Mouse (Mus musculus): ENCODE data around the gene Ankrd2.

GRCm38 (mm10) chr19:42015001-42015400 lies 20.8 kb upstream of the Ankrd2 start:
- no peak for TF ChIP-seq CTCF (IDR thresholded peaks at IDR 0.05; ENCODE audit: low read depth)
- no peak for TF ChIP-seq EP300 (IDR thresholded peaks at IDR 0.05; ENCODE audit: low read depth)

Data from heart, postnatal 0 days (tissue).